Mouse (Mus musculus): Measurements from ENCODE around the gene Zfp109. TPM values are rescaled to one million over a fixed set of nuclear protein-coding genes. Genes with fewer than 3 reads are reported as not detected.

The Zfp109 gene
- polyA plus RNA-seq, 1 experiment from 2014 or later: 5.5 TPM

DNA sequence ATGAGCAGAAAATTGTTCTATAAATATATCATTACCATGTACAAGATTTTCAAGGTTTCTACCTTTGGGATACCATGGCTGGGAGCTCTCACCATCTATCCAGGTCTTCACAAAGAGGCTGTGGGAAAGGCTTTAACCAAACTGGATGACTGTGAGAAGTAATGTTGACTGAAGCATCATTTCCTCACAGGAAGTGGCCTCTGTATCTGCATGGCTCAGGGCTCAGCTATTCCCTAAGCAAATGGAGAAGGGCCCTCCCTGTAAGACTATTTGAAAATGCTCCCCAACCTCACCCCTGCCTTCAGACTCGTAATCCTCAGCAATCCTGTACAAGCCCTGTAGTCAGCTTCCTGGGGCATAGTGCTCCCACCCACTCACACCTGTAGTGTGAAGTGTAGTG lies 49.7 kb downstream of the Zfp109 start:
- H3K36me3 ChIP-seq (ENCODE audit: control insufficient read depth, insufficient read depth, low read length): peaks cover 2% of the 10 kb centered on the region; the same call in 1 of the 2 replicates
- H3K27ac ChIP-seq (ENCODE audit: low read length): no peak overlapping the region
- no peak overlapping the region for H3K4me3 ChIP-seq (ENCODE audit: low read depth, low read length)
- no peaks in the 10 kb centered on the region for H3K27me3 ChIP-seq (ENCODE audit: control insufficient read depth, insufficient read depth, low read depth, low read length)
- H3K4me1 ChIP-seq (ENCODE audit: control insufficient read depth, insufficient read depth, low read length): no peaks in the 10 kb centered on the region
- no peak overlapping the region for H3K9ac ChIP-seq (ENCODE audit: low read depth, low read length)
- H3K4me2 ChIP-seq (ENCODE audit: low read length): no peak overlapping the region
- ATAC-seq: no peak
- no peaks in the 10 kb centered on the region for H3K9me3 ChIP-seq (replicated peaks; ENCODE audit: control insufficient read depth, low read length, poor library complexity, severe bottlenecking)
- WGBS: 79% methylated on average over 1 of the region's 1 CpGs

Other genes starting within 250 kb of the Zfp109 start
- gene V1rd19, start 235.9 kb downstream of the Zfp109 start, polyA plus RNA-seq (2015; fragmentation: Nextera tagmentation; extraction: Ambion mirVana): not detected in 2 replicates
- gene Vmn1r183, start 184.3 kb downstream of the Zfp109 start, polyA plus RNA-seq (2015; fragmentation: Nextera tagmentation; extraction: Ambion mirVana): not detected in 2 replicates
- gene Zfp180, start 155.6 kb downstream of the Zfp109 start, polyA plus RNA-seq (2015; fragmentation: Nextera tagmentation; extraction: Ambion mirVana): 41.9 and 44.2 TPM in 2 replicates
- 11.2 and 12.1 TPM in 2 replicates for gene Zfp112, start 125.2 kb downstream of the Zfp109 start, polyA plus RNA-seq (2015; fragmentation: Nextera tagmentation; extraction: Ambion mirVana)
- 23.0 and 24.5 TPM in 2 replicates for gene Zfp235, start 103.4 kb downstream of the Zfp109 start, polyA plus RNA-seq (2015; fragmentation: Nextera tagmentation; extraction: Ambion mirVana)
- 4.8 and 5.3 TPM in 2 replicates for gene Zfp114, start 62.5 kb downstream of the Zfp109 start, polyA plus RNA-seq (2015; fragmentation: Nextera tagmentation; extraction: Ambion mirVana)
- gene Zfp111, start 26.1 kb downstream of the Zfp109 start, polyA plus RNA-seq (2015; fragmentation: Nextera tagmentation; extraction: Ambion mirVana): 4.9 and 5.4 TPM in 2 replicates
- 6.7 and 6.9 TPM in 2 replicates for gene Zfp108, start 17.2 kb upstream of the Zfp109 start, polyA plus RNA-seq (2015; fragmentation: Nextera tagmentation; extraction: Ambion mirVana)
- gene Zfp93, start 32.9 kb upstream of the Zfp109 start, polyA plus RNA-seq (2015; fragmentation: Nextera tagmentation; extraction: Ambion mirVana): 7.1 and 7.5 TPM in 2 replicates
- 46.2 and 46.3 TPM in 2 replicates for gene Zfp61, start 63.7 kb upstream of the Zfp109 start, polyA plus RNA-seq (2015; fragmentation: Nextera tagmentation; extraction: Ambion mirVana)
- gene Zfp94, start 79.1 kb upstream of the Zfp109 start, polyA plus RNA-seq (2015; fragmentation: Nextera tagmentation; extraction: Ambion mirVana): 22.2 and 23.1 TPM in 2 replicates
- gene Tescl, start 96.4 kb upstream of the Zfp109 start, polyA plus RNA-seq (2015; fragmentation: Nextera tagmentation; extraction: Ambion mirVana): 0.29 TPM in 1 of 2 replicates, not detected in the other
- gene Lypd5, start 111.6 kb upstream of the Zfp109 start, polyA plus RNA-seq (2015; fragmentation: Nextera tagmentation; extraction: Ambion mirVana): not detected in 2 replicates
- gene Kcnn4, start 132.7 kb upstream of the Zfp109 start, polyA plus RNA-seq (2015; fragmentation: Nextera tagmentation; extraction: Ambion mirVana): 0.81 and 0.84 TPM in 2 replicates
- 38.3 and 39.4 TPM in 2 replicates for gene Smg9, start 162.1 kb upstream of the Zfp109 start, polyA plus RNA-seq (2015; fragmentation: Nextera tagmentation; extraction: Ambion mirVana)
- gene Irgc1, start 214.7 kb upstream of the Zfp109 start, polyA plus RNA-seq (2015; fragmentation: Nextera tagmentation; extraction: Ambion mirVana): not detected in 2 replicates
- 1.6 and 1.8 TPM in 2 replicates for gene Plaur, start 224.9 kb upstream of the Zfp109 start, polyA plus RNA-seq (2015; fragmentation: Nextera tagmentation; extraction: Ambion mirVana)
- gene Cadm4, start 244.5 kb upstream of the Zfp109 start, polyA plus RNA-seq (2015; fragmentation: Nextera tagmentation; extraction: Ambion mirVana): 63.2 and 75.3 TPM in 2 replicates